Mouse (Mus musculus): ENCODE measurements around the gene Elovl2.

Gene Elovl2

GRCm38 (mm10) chr13:41220304-41220834, at the start of gene Elovl2:
TSS of gene Elovl2 (minus strand) at chr13:41220405.
- WGBS = 1% methylated on average over 67 of the region's 77 CpGs

- 12% methylated on average over 7 of the region's 7 CpGs for WGBS
Observed at GRCm38 (mm10) chr13:41267827-41268408, 47.7 kb upstream of the Elovl2 start.

GRCm38 (mm10) chr13:41263304-41264006, 43.2 kb upstream of the Elovl2 start:
- WGBS = 76% methylated on average over 5 of the region's 5 CpGs

- WGBS = 92% methylated on average over 8 of the region's 8 CpGs
Observed at GRCm38 (mm10) chr13:41261617-41262016, 41.4 kb upstream of the Elovl2 start.

- WGBS = 72% methylated on average over 4 of the region's 4 CpGs
Observed at GRCm38 (mm10) chr13:41257851-41258250, 37.6 kb upstream of the Elovl2 start.

- WGBS = 96% methylated on average over 3 of the region's 3 CpGs
Observed at GRCm38 (mm10) chr13:41256962-41257361, 36.8 kb upstream of the Elovl2 start.

GRCm38 (mm10) chr13:41256126-41256525, 35.9 kb upstream of the Elovl2 start:
- 84% methylated on average over 5 of the region's 5 CpGs for WGBS

GRCm38 (mm10) chr13:41252736-41253135, 32.5 kb upstream of the Elovl2 start:
- 85% methylated on average over 7 of the region's 7 CpGs for WGBS

- 84% methylated on average over 6 of the region's 6 CpGs for WGBS
Observed at GRCm38 (mm10) chr13:41252141-41252540, 31.9 kb upstream of the Elovl2 start.

GRCm38 (mm10) chr13:41251667-41252066, 31.5 kb upstream of the Elovl2 start:
- 65% methylated on average over 5 of the region's 5 CpGs for WGBS

- WGBS = 75% methylated on average over 5 of the region's 5 CpGs
Observed at GRCm38 (mm10) chr13:41251232-41251631, 31.0 kb upstream of the Elovl2 start.

- 2% methylated on average over 27 of the region's 27 CpGs for WGBS
Observed at GRCm38 (mm10) chr13:41250318-41250981, 30.2 kb upstream of the Elovl2 start.

GRCm38 (mm10) chr13:41249538-41250317, 29.5 kb upstream of the Elovl2 start, which contains the start of gene Smim13:
TSS of gene Smim13 (plus strand) at chr13:41249844.
- WGBS = under 1% methylated on average over 75 of the region's 78 CpGs

- 18% methylated on average over 12 of the region's 12 CpGs for WGBS
Observed at GRCm38 (mm10) chr13:41248751-41249520, 28.7 kb upstream of the Elovl2 start.

GRCm38 (mm10) chr13:41244306-41244830, 24.2 kb upstream of the Elovl2 start:
- WGBS = 52% methylated on average over 6 of the region's 6 CpGs

GRCm38 (mm10) chr13:41241557-41241956, 21.4 kb upstream of the Elovl2 start:
- WGBS = 54% methylated on average over 2 of the region's 2 CpGs

- 4% methylated on average over 5 of the region's 5 CpGs for WGBS
Observed at GRCm38 (mm10) chr13:41238805-41239130, 18.6 kb upstream of the Elovl2 start.

GRCm38 (mm10) chr13:41238035-41238804, 18.0 kb upstream of the Elovl2 start:
- 74% methylated on average over 10 of the region's 10 CpGs for WGBS

GRCm38 (mm10) chr13:41235845-41236741, 15.9 kb upstream of the Elovl2 start:
- 60% methylated on average over 13 of the region's 13 CpGs for WGBS

Measured in cerebral cortex, adult 2 months (tissue).